Mouse (Mus musculus) hindbrain, embryonic 11.5 days (tissue): ENCODE data around the gene Bhlha15. TPM values are rescaled to one million over a fixed set of nuclear protein-coding genes. Genes with fewer than 3 reads are reported as not detected.

Experiments
- ATAC-seq: fragments of 200-750 bp; cut with Nextera tagmentation; 2 replicates; pipeline ENCODE4 v1.8.0; 2017; ENCODE audit warnings: mild to moderate bottlenecking, moderate TSS enrichment, moderate library complexity; ENCODE audit not compliant: low FRiP score
- DNase-seq: peaks from one replicate; pipeline ENCODE4 v3.0.0-alpha.2; 2015; ENCODE audit warnings: low spot score
- H3K27ac ChIP-seq: fragments of 300-500 bp; sonication (generic); 2 replicates; pipeline ENCODE4 v1.5.1; 2014; ENCODE audit warnings: mild to moderate bottlenecking, low read depth, low read length
- H3K27me3 ChIP-seq: fragments of 300-500 bp; sonication (generic); 2 replicates; pipeline ENCODE4 v1.6.1; 2014; ENCODE audit warnings: mild to moderate bottlenecking, low read length, moderate library complexity, mixed read lengths; ENCODE audit not compliant: control insufficient read depth, insufficient read depth
- H3K36me3 ChIP-seq: fragments of 300-500 bp; sonication (generic); 2 replicates; pipeline ENCODE4 v1.6.1; 2014; ENCODE audit warnings: mild to moderate bottlenecking, low read length, moderate library complexity, mixed read lengths; ENCODE audit not compliant: control insufficient read depth, insufficient read depth
- H3K4me1 ChIP-seq: fragments of 300-500 bp; sonication (generic); replicated peaks from 2 replicates; pipeline ENCODE4 v1.6.1; 2014; ENCODE audit warnings: low read length, mixed read lengths; ENCODE audit not compliant: control insufficient read depth, insufficient read depth
- H3K4me2 ChIP-seq: fragments of 300-500 bp; sonication (generic); replicated peaks from 2 replicates; pipeline ENCODE4 v1.6.1; 2014; ENCODE audit warnings: mild to moderate bottlenecking, low read depth, low read length
- H3K4me3 ChIP-seq: fragments of 300-500 bp; sonication (generic); 2 replicates; pipeline ENCODE4 v1.5.1; 2014; ENCODE audit warnings: low read depth, low read length
- H3K9ac ChIP-seq: fragments of 300-500 bp; sonication (generic); 2 replicates; pipeline ENCODE4 v1.6.1; 2014; ENCODE audit warnings: low read depth, low read length
- H3K9me3 ChIP-seq: fragments of 300-500 bp; sonication (generic); 2 replicates; pipeline ENCODE4 v1.6.1; 2016; ENCODE audit warnings: low read length; ENCODE audit not compliant: control insufficient read depth
- WGBS: fragments of 180-500 bp; shearing (Covaris S2); extraction: QIAGEN DNeasy Blood & Tissue Kit; methylation state at CpG from one replicate; pipeline ENCODE4 v1.1.7; 2014; 5-methylcytosine and 5-hydroxymethylcytosine counted together
- polyA plus RNA-seq: library from polyadenylated mRNA; unstranded; fragments of >200 nt; fragmentation: Nextera tagmentation; extraction: Ambion mirVana; gene quantifications from 2 replicates; pipeline ENCODE4 v1.2.1, GENCODE M21; 2014

Gene Bhlha15
- polyA plus RNA-seq: 0.04 and 0.15 TPM in 2 replicates

DNA sequence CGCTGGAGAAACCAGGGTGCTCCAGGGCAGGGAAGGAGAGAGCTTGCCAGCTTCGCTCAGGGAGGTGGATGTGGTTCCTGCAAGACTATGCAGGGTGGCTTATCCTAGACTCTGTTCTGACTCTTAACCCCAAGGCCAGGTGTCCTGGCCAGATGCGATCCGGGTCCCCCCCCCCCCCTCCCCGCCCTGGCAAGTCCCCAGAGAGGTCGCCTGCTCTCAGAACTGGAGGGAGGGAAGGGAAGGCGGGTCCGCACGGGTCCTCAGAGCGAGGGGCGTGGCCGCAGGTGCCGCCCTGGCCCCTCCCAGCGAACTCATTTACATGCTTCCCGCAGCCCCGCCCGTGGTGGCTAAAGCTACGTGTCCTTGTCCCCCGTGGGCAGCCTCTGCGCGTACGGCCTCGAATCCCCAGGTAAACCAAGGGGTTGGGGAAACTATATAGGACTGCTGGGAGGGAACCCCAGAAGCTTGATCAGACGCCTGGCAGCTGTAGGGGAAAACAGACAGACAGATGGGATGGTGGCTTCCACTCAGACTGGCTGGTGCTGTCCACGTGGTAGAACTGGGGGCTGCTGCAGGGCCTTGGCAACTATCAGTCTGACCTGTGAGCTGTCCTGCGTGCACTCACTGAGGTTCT lies at the start of gene Bhlha15:
Gene Bhlha15 (plus strand): TSS at position 337 of the 634 bp plus-strand sequence.
- DNase-seq (peak; percentile 55), ATAC-seq (peak; percentile 53; the same call in 1 of the 2 replicates)
- Histone ChIP-seq H3K4me1 (0 out of 2 replicates have a peak, but pooled peaks cover 5% of the 10 kb centered on the region), H3K9ac (0 out of 2 replicates have a peak within 1 kb of the TSS, but pooled peaks have one; percentile 24), H3K4me2 (peak within 1 kb of the TSS; percentile 44), H3K27me3 (no peaks in the 10 kb centered on the region), H3K27ac (no peak within 1 kb of the TSS), H3K4me3 (peak within 1 kb of the TSS; percentile 16; the same call in 1 of the 2 replicates), H3K36me3 (no peaks in the 10 kb centered on the region; the same call in 1 of the 2 replicates), H3K9me3 (no peaks in the 10 kb centered on the region)
- WGBS: 7% methylated on average over 23 of the region's 26 CpGs

GRCm38 (mm10) chr5:144143531-144143930 lies 46.6 kb upstream of the Bhlha15 start:
- Histone ChIP-seq H3K4me3 (no peak overlapping the region), H3K9me3 (no peaks in the 10 kb centered on the region), H3K27me3 (no peaks in the 10 kb centered on the region), H3K27ac (no peak overlapping the region), H3K36me3 (peaks cover 3% of the 10 kb centered on the region), H3K4me2 (no peak overlapping the region), H3K9ac (no peak overlapping the region), H3K4me1 (no peaks in the 10 kb centered on the region)
- WGBS: 93% methylated on average over 5 of the region's 5 CpGs
- no peak for DNase-seq
- no peak for ATAC-seq

DNA sequence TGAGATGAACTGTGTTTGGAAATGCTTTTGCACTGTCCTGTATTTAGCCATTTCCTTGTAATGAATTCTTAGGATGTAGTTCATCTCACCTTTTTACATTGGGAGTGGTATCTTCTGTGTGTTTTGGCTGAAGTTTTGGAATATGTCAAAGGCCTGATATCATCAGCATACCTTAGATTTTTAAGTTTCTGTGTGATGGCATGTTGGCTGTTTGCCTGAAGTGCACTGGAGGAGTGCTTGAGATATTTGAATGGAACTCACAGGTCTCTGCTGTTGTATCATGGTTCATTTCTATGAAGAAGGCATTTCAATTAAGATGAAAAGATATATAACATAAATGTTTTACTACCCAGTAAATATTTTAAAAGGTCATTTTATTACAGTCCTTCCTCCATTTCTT lies 43.2 kb upstream of the Bhlha15 start:
- Histone ChIP-seq H3K9ac (no peak overlapping the region), H3K4me3 (no peak overlapping the region), H3K9me3 (no peaks in the 10 kb centered on the region), H3K36me3 (peaks cover 3% of the 10 kb centered on the region), H3K27me3 (no peaks in the 10 kb centered on the region), H3K4me1 (no peaks in the 10 kb centered on the region), H3K4me2 (no peak overlapping the region), H3K27ac (no peak overlapping the region)
- ATAC-seq (no peak), DNase-seq (no peak)

- H3K4me3 ChIP-seq: no peak overlapping the region
- no peak for DNase-seq
- 95% methylated on average over 4 of the region's 4 CpGs for WGBS
- peaks cover 3% of the 10 kb centered on the region for H3K36me3 ChIP-seq
- no peak for ATAC-seq
- no peaks in the 10 kb centered on the region for H3K27me3 ChIP-seq
- H3K27ac ChIP-seq: no peak overlapping the region
- H3K4me2 ChIP-seq: no peak overlapping the region
- no peaks in the 10 kb centered on the region for H3K4me1 ChIP-seq
- H3K9ac ChIP-seq: no peak overlapping the region
- no peaks in the 10 kb centered on the region for H3K9me3 ChIP-seq
Measured at GRCm38 (mm10) chr5:144149530-144149929, 40.6 kb upstream of the Bhlha15 start.

DNA sequence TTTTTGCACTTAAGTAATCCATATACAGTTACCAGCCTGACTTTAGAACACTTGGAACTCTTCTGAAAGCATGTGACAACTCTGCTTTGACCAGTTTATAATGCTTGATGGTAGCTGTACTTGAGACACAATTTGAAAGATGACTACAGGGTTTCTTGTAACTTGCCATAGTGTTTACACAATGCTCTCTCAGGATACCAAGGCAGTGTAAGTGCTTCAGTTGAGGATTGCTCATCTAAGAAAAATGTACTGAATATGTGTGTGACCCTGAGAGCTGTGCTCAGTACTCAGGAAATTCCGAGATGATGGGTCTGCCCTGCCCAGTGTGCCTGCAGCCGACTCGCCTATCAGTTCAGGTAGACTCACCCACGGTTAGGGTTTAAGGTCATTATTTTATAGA lies 38.8 kb upstream of the Bhlha15 start:
- DNase-seq (no peak), ATAC-seq (no peak)
- Histone ChIP-seq H3K27ac (no peak overlapping the region), H3K36me3 (peaks cover 3% of the 10 kb centered on the region), H3K4me2 (no peak overlapping the region), H3K9me3 (no peaks in the 10 kb centered on the region), H3K27me3 (no peaks in the 10 kb centered on the region), H3K9ac (no peak overlapping the region), H3K4me3 (no peak overlapping the region), H3K4me1 (no peaks in the 10 kb centered on the region)
- WGBS: 94% methylated on average over 4 of the region's 4 CpGs

GRCm38 (mm10) chr5:144154528-144154927 lies 35.6 kb upstream of the Bhlha15 start:
- DNase-seq (peak; percentile 79), ATAC-seq (no peak)
- Histone ChIP-seq H3K9me3 (no peaks in the 10 kb centered on the region), H3K9ac (no peak overlapping the region), H3K27ac (no peak overlapping the region), H3K4me3 (no peak overlapping the region), H3K4me2 (no peak overlapping the region), H3K27me3 (no peaks in the 10 kb centered on the region), H3K36me3 (no peaks in the 10 kb centered on the region), H3K4me1 (no peaks in the 10 kb centered on the region)
- 36% methylated on average over 7 of the region's 7 CpGs for WGBS

DNA sequence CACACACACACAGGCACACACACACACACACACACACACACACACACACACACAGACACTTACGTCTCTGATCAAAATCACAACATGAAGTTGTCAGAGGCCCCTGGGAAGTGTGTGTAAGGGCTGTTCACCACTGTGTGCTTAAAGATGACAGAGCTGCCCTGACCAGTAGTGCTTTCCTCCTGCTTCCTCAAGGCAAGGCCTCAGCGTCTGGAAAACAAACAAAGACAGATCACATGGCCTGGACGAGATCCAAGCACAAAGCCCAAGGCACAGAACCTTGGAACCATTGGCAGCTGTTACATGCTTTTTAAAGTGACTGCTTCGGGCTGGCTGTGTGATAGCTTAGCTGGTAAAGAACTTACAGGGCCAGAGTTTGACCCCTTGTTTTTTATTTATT lies 31.5 kb upstream of the Bhlha15 start:
- DNase-seq: no peak
- Histone ChIP-seq H3K4me1 (no peaks in the 10 kb centered on the region), H3K27me3 (no peaks in the 10 kb centered on the region), H3K36me3 (no peaks in the 10 kb centered on the region), H3K27ac (no peak overlapping the region), H3K9ac (no peak overlapping the region), H3K9me3 (no peaks in the 10 kb centered on the region), H3K4me2 (no peak overlapping the region), H3K4me3 (no peak overlapping the region)
- ATAC-seq: no peak
- WGBS: 52% methylated on average over 4 of the region's 4 CpGs

DNA sequence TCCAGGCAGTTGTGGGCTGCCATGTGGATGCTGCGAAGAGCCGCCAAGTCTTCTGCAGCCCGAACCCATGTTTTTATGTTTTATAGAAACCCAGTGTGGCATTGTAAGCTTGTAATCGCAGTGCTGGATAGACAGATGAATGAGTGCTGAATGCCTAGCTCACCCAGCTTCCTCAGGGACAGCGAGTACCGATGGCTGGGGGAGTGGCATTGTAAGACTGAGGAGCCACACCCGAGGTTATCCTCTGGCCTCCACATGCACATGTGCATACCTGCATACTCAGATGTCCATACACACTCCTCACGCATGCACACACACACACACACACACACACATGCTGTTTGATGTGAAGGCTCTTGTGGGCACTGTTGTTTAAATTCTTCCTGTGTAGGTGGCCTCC lies 30.9 kb upstream of the Bhlha15 start:
- no peak overlapping the region for H3K4me3 ChIP-seq
- no peak for ATAC-seq
- H3K27ac ChIP-seq: no peak overlapping the region
- H3K36me3 ChIP-seq: no peaks in the 10 kb centered on the region
- no peaks in the 10 kb centered on the region for H3K27me3 ChIP-seq
- no peak for DNase-seq
- H3K9me3 ChIP-seq: no peaks in the 10 kb centered on the region
- H3K9ac ChIP-seq: no peak overlapping the region
- H3K4me2 ChIP-seq: no peak overlapping the region
- WGBS: 95% methylated on average over 8 of the region's 8 CpGs
- H3K4me1 ChIP-seq: no peaks in the 10 kb centered on the region

DNA sequence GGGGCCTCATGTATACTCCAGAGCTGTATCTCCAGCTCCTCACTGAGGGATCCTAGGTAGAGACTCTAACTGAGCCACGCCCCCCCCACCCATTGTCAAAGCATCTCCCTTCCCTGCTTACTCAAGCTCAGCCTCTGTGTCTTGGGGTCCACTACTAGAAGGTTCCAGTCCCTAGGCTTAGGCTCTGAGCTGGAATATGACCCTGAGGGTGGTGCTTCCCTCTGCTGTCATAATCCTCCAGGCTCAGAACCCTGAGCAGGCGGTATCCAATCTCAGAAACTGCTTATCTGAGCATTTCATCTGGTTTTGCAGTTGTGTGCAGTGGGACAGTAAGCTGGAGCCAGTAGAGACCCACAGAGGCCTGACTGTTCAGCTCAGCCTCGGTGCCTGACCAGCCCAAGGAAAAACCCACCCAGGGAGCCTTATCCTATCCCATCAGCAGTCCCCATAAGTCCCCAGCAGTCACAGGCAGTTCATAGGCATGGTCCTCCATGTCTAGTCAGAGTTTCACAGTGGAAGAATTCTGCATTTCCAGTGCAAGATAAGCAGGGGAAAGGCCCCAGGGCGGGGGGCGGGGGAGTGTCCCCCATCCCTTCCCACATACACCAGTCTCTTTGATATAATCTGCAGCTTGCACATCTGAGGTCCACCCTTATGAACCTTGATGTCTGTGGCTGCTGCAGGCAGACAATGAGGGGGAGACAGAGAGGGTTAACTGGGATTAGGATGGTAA lies 27.8 kb upstream of the Bhlha15 start:
- no peak overlapping the region for H3K4me2 ChIP-seq
- peaks cover 8% of the 10 kb centered on the region for H3K36me3 ChIP-seq
- no peaks in the 10 kb centered on the region for H3K9me3 ChIP-seq
- no peak overlapping the region for H3K9ac ChIP-seq
- H3K27ac ChIP-seq: no peak overlapping the region
- no peak for ATAC-seq
- no peak overlapping the region for H3K4me3 ChIP-seq
- H3K27me3 ChIP-seq: no peaks in the 10 kb centered on the region
- no peaks in the 10 kb centered on the region for H3K4me1 ChIP-seq
- 86% methylated on average over 5 of the region's 5 CpGs for WGBS
- DNase-seq: no peak
